Mouse (Mus musculus): ENCODE data around the gene Foxk1.

- no peak for TF ChIP-seq POLR2A (IDR thresholded peaks at IDR 0.05; ENCODE audit: low read depth, low read length)
- TF ChIP-seq CTCF (IDR thresholded peaks at IDR 0.05; ENCODE audit: extremely low read depth, insufficient read length, insufficient replicate concordance, low read depth, low read length): no peak
Measured at GRCm38 (mm10) chr5:142400181-142400883, 965 bp upstream of the Foxk1 start.

Measured in small intestine, adult 2 months (tissue).